In genomic region chr8:110809831-110810230, GRCm38 (mm10) we compare ENCODE assay signal across 15 mouse cellular contexts. TPM values are rescaled to one million over a fixed set of nuclear protein-coding genes. Genes with fewer than 3 reads are reported as not detected.
DNase-seq lines count a peak whose midpoint lies in the region; ATAC-seq and TF ChIP-seq lines count a peak whose summit lies in the region.
"Had no signal": no experiment of that assay in that cellular context is flagged by ENCODE, and none has a peak within 500 bp of the region (broad histone marks: within the 10 kb centered on the region; RNA-seq: fewer than 3 reads in every experiment).

No protein-coding gene starts in this region.

- H3K9me3 ChIP-seq in limb, embryonic 14.5 days (ENCODE audit: control insufficient read depth, low read length) = no peaks in the 10 kb centered on the region
- no peaks in the 10 kb centered on the region for H3K9me3 ChIP-seq in limb, embryonic 10.5 days (replicated peaks)
- no peaks in the 10 kb centered on the region for H3K9me3 ChIP-seq in liver, embryonic 12.5 days (replicated peaks)
- no peaks in the 10 kb centered on the region for H3K9me3 ChIP-seq in forebrain, embryonic 14.5 days (replicated peaks; ENCODE audit: control insufficient read depth, low read length)
- H3K9me3 ChIP-seq: embryonic facial prominence, embryonic 13.5 days; stomach, embryonic 15.5 days had no signal

- intact Hi-C loops in gastrocnemius, adult 2 months (cut with DNase I) = loop anchor here (5.0 kb wide), 1 partner anchor 58 kb away; no protein-coding TSS in a partner anchor

- peak; percentile 31 for DNase-seq in gastrocnemius, adult 2 months
- no peak for DNase-seq in gastrocnemius, postnatal 10 days
- no peak for DNase-seq in limb, embryonic 14.5 days (ENCODE audit: low spot score)
- DNase-seq in limb, embryonic 10.5 days (ENCODE audit: low spot score) = no peak
- peak; percentile 70 for DNase-seq in lung, postnatal 36 days
- no peak for DNase-seq in forebrain, embryonic 14.5 days (ENCODE audit: low spot score)
- DNase-seq: cerebellum, adult 11-12 months; gastrocnemius, postnatal 25 days; retina, postnatal 1 day had no signal

- no peak overlapping the region for H3K4me3 ChIP-seq in gastrocnemius, adult 2 months
- H3K4me3 ChIP-seq in limb, embryonic 14.5 days (replicated peaks; ENCODE audit: low read length) = no peak overlapping the region
- no peak overlapping the region for H3K4me3 ChIP-seq in limb, embryonic 10.5 days
- no peak overlapping the region for H3K4me3 ChIP-seq in embryonic fibroblast, embryonic 13.5 days (ENCODE audit: insufficient read depth, low read length)
- H3K4me3 ChIP-seq in liver, embryonic 12.5 days = no peak overlapping the region
- H3K4me3 ChIP-seq in forebrain, embryonic 14.5 days (ENCODE audit: low read depth, low read length) = no peak overlapping the region
- H3K4me3 ChIP-seq: embryonic facial prominence, embryonic 13.5 days; stomach, embryonic 15.5 days had no signal

- TF ChIP-seq POLR2A in limb, embryonic 14.5 days (IDR thresholded peaks at IDR 0.05; ENCODE audit: borderline replicate concordance, extremely low read depth, insufficient read depth, insufficient read length) = no peak
- TF ChIP-seq POLR2A in embryonic fibroblast, embryonic 13.5 days (IDR thresholded peaks at IDR 0.05; ENCODE audit: low read depth, low read length) = no peak

- ATAC-seq in limb, embryonic 14.5 days (ENCODE audit: low FRiP score, low read depth) = peak; percentile 47; the same call in 1 of the 2 replicates
- ATAC-seq in liver, embryonic 12.5 days = no peak
- ATAC-seq in forebrain, embryonic 14.5 days = no peak
- ATAC-seq: inflammation-experienced regulatory T-cells, adult 6 months had no signal

- WGBS in limb, embryonic 14.5 days = 43% methylated on average over 2 of the region's 2 CpGs
- 68% methylated on average over 2 of the region's 2 CpGs for WGBS in limb, embryonic 10.5 days
- WGBS in liver, embryonic 12.5 days (ENCODE audit: insufficient replicate concordance) = 39% methylated on average over 2 of the region's 2 CpGs
- WGBS in forebrain, embryonic 14.5 days = 56% methylated on average over 2 of the region's 2 CpGs

- 0 out of 2 replicates have a peak, but pooled peaks cover 7% of the 10 kb centered on the region for H3K4me1 ChIP-seq in limb, embryonic 14.5 days (ENCODE audit: control insufficient read depth, insufficient read depth, low read length)
- H3K4me1 ChIP-seq in limb, embryonic 10.5 days = no peaks in the 10 kb centered on the region
- peaks cover 28% of the 10 kb centered on the region for H3K4me1 ChIP-seq in embryonic fibroblast, embryonic 13.5 days (ENCODE audit: control insufficient read depth, insufficient read depth, low read length)
- no peaks in the 10 kb centered on the region for H3K4me1 ChIP-seq in liver, embryonic 12.5 days
- H3K4me1 ChIP-seq in forebrain, embryonic 14.5 days (ENCODE audit: control insufficient read depth, insufficient read depth, low read length) = no peaks in the 10 kb centered on the region

- peak overlapping the region; percentile 72 for H3K27ac ChIP-seq in gastrocnemius, adult 2 months
- H3K27ac ChIP-seq in limb, embryonic 14.5 days (replicated peaks; ENCODE audit: low read depth, low read length) = no peak overlapping the region
- no peak overlapping the region for H3K27ac ChIP-seq in limb, embryonic 10.5 days
- H3K27ac ChIP-seq in embryonic fibroblast, embryonic 13.5 days (ENCODE audit: insufficient read depth, low read length) = peak overlapping the region; percentile 91
- no peak overlapping the region for H3K27ac ChIP-seq in liver, embryonic 12.5 days
- no peak overlapping the region for H3K27ac ChIP-seq in forebrain, embryonic 14.5 days (ENCODE audit: low read depth, low read length)

- H3K9ac ChIP-seq in limb, embryonic 14.5 days (ENCODE audit: low read depth, low read length, severe bottlenecking) = no peak overlapping the region
- H3K9ac ChIP-seq in liver, embryonic 12.5 days = no peak overlapping the region
- no peak overlapping the region for H3K9ac ChIP-seq in forebrain, embryonic 14.5 days (ENCODE audit: low read length)
- H3K9ac ChIP-seq: stomach, embryonic 15.5 days had no signal

- H3K27me3 ChIP-seq in limb, embryonic 14.5 days (ENCODE audit: control insufficient read depth, insufficient read depth, low read length) = no peaks in the 10 kb centered on the region
- no peaks in the 10 kb centered on the region for H3K27me3 ChIP-seq in limb, embryonic 10.5 days (ENCODE audit: low read depth, poor library complexity, severe bottlenecking)
- no peaks in the 10 kb centered on the region for H3K27me3 ChIP-seq in liver, embryonic 12.5 days (replicated peaks)
- no peaks in the 10 kb centered on the region for H3K27me3 ChIP-seq in forebrain, embryonic 14.5 days (replicated peaks; ENCODE audit: control insufficient read depth, insufficient read depth, low read length)
- H3K27me3 ChIP-seq: embryonic facial prominence, embryonic 13.5 days; stomach, embryonic 15.5 days had no signal

- H3K4me2 ChIP-seq in limb, embryonic 14.5 days (replicated peaks; ENCODE audit: low read depth, low read length, severe bottlenecking) = no peak overlapping the region
- no peak overlapping the region for H3K4me2 ChIP-seq in liver, embryonic 12.5 days
- H3K4me2 ChIP-seq in forebrain, embryonic 14.5 days (ENCODE audit: low read length) = no peak overlapping the region
- H3K4me2 ChIP-seq: embryonic facial prominence, embryonic 13.5 days; stomach, embryonic 15.5 days had no signal

- peaks cover 55% of the 10 kb centered on the region for H3K36me3 ChIP-seq in limb, embryonic 14.5 days (ENCODE audit: control insufficient read depth, insufficient read depth, low read length)
- H3K36me3 ChIP-seq in limb, embryonic 10.5 days = peaks cover 64% of the 10 kb centered on the region
- H3K36me3 ChIP-seq in liver, embryonic 12.5 days = peaks cover 65% of the 10 kb centered on the region
- H3K36me3 ChIP-seq in forebrain, embryonic 14.5 days (ENCODE audit: control insufficient read depth, insufficient read depth, low read length) = peaks cover 68% of the 10 kb centered on the region

- TF ChIP-seq CTCF in gastrocnemius, adult 2 months (IDR thresholded peaks at IDR 0.05) = no peak
- no peak for TF ChIP-seq CTCF in embryonic fibroblast, embryonic 13.5 days (IDR thresholded peaks at IDR 0.05; ENCODE audit: borderline replicate concordance, insufficient read depth, low read length)

RNA-seq across cellular contexts. Expression of gene Il34, which starts 4.1 kb away (rescaled TPM):
- total RNA-seq in gastrocnemius, adult 2 months (2021) = 1 to 10 TPM; 5.2 TPM
- total RNA-seq in gastrocnemius, postnatal 10 days (2021) = 10 to 100 TPM; 12.3 to 14.4 TPM
- polyA plus RNA-seq in limb, embryonic 14.5 days (2012; rRNA removed) = 1.4 and 1.6 TPM in 2 replicates
- polyA plus RNA-seq in limb, embryonic 14.5 days (2014; fragmentation: Nextera tagmentation; extraction: Ambion mirVana) = 0.95 and 1.2 TPM in 2 replicates
- 0.15 TPM in 1 of 2 replicates, not detected in the other for polyA plus RNA-seq in limb, embryonic 10.5 days (2016; fragmentation: Nextera tagmentation; extraction: Ambion mirVana)
- 2.7 and 5.0 TPM in 2 replicates for polyA plus RNA-seq in embryonic fibroblast, embryonic 13.5 days (2011; ENCODE audit: insufficient read length, low read depth, missing spikeins)
- not detected in 2 replicates for polyA plus RNA-seq in liver, embryonic 12.5 days (2016; fragmentation: Nextera tagmentation; extraction: Ambion mirVana)
- 2.2 and 4.2 TPM in 2 replicates for polyA plus RNA-seq in forebrain, embryonic 14.5 days (2014; fragmentation: Nextera tagmentation; extraction: Ambion mirVana)
- total RNA-seq: monocyte, adult 5-6 weeks had no signal
- polyA plus RNA-seq: inflammation-experienced regulatory T-cells, adult 6 months had no signal

RNA-seq across cellular contexts. Expression of gene Cog4, which starts 36.6 kb away (rescaled TPM):
- total RNA-seq in gastrocnemius, adult 2 months (2021) = 10 to 100 TPM; 60.3 to 64.2 TPM
- total RNA-seq in gastrocnemius, postnatal 10 days (2021) = 10 to 100 TPM; 40.3 to 41.1 TPM
- 41.2 and 44.5 TPM in 2 replicates for polyA plus RNA-seq in limb, embryonic 14.5 days (2012; rRNA removed)
- 65.5 and 75.4 TPM in 2 replicates for polyA plus RNA-seq in limb, embryonic 14.5 days (2014; fragmentation: Nextera tagmentation; extraction: Ambion mirVana)
- polyA plus RNA-seq in limb, embryonic 10.5 days (2016; fragmentation: Nextera tagmentation; extraction: Ambion mirVana) = 75.8 and 87.0 TPM in 2 replicates
- 44.9 and 49.1 TPM in 2 replicates for polyA plus RNA-seq in embryonic fibroblast, embryonic 13.5 days (2011; ENCODE audit: insufficient read length, low read depth, missing spikeins)
- polyA plus RNA-seq in liver, embryonic 12.5 days (2016; fragmentation: Nextera tagmentation; extraction: Ambion mirVana) = 43.1 and 45.1 TPM in 2 replicates
- polyA plus RNA-seq in forebrain, embryonic 14.5 days (2014; fragmentation: Nextera tagmentation; extraction: Ambion mirVana) = 56.1 and 61.5 TPM in 2 replicates

RNA-seq across cellular contexts. Expression of gene Sf3b3, which starts 36.8 kb away (rescaled TPM):
- total RNA-seq in gastrocnemius, adult 2 months (2021) = 10 to 100 TPM; 16.9 to 19.7 TPM
- total RNA-seq in gastrocnemius, postnatal 10 days (2021) = 10 to 100 TPM; 35.7 to 44.8 TPM
- 92.7 and 96.2 TPM in 2 replicates for polyA plus RNA-seq in limb, embryonic 14.5 days (2012; rRNA removed)
- 132 and 150 TPM in 2 replicates for polyA plus RNA-seq in limb, embryonic 14.5 days (2014; fragmentation: Nextera tagmentation; extraction: Ambion mirVana)
- 232 and 238 TPM in 2 replicates for polyA plus RNA-seq in limb, embryonic 10.5 days (2016; fragmentation: Nextera tagmentation; extraction: Ambion mirVana)
- 113 and 124 TPM in 2 replicates for polyA plus RNA-seq in embryonic fibroblast, embryonic 13.5 days (2011; ENCODE audit: insufficient read length, low read depth, missing spikeins)
- 127 TPM in 2 replicates for polyA plus RNA-seq in liver, embryonic 12.5 days (2016; fragmentation: Nextera tagmentation; extraction: Ambion mirVana)
- 98.5 and 111 TPM in 2 replicates for polyA plus RNA-seq in forebrain, embryonic 14.5 days (2014; fragmentation: Nextera tagmentation; extraction: Ambion mirVana)

Comparison
In these comparisons a context has a peak if more than half of its experiments do, and no peak if none do; other contexts are left out.
1. DNase-seq: peak in gastrocnemius, adult 2 months (single experiment) and lung, postnatal 36 days (single experiment); none in gastrocnemius, postnatal 10 days (single experiment), limb, embryonic 14.5 days (single experiment), limb, embryonic 10.5 days (single experiment) and forebrain, embryonic 14.5 days (single experiment).
2. H3K27ac ChIP-seq: peak in gastrocnemius, adult 2 months (single experiment) and embryonic fibroblast, embryonic 13.5 days (single experiment); none in limb, embryonic 14.5 days (single experiment), limb, embryonic 10.5 days (single experiment), liver, embryonic 12.5 days (single experiment) and forebrain, embryonic 14.5 days (single experiment).